9 mouse cellular contexts compared by ENCODE assay signal in the genomic region with DNA sequence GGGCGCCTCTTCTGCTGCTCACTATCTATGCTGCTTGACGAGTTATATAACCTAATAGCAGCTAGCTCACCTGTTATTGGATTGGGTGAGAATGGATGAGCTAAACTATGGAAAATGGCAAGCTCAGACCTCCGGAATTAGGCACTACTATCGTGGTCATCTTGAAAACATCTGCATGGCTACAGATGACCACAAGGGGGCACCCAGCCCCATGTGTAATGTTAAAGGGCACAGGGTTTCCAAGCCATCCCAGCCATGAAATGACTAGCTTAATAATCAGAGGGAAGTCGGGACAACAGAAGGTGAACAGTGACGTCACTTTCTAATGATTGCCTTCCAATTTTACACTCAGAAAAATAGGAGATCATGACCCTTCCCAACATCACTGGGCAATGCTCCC. TPM values are rescaled to one million over a fixed set of nuclear protein-coding genes. Genes with fewer than 3 reads are reported as not detected.
DNase-seq lines count a peak whose midpoint lies in the region; ATAC-seq and TF ChIP-seq lines count a peak whose summit lies in the region.
"Had no signal": no experiment of that assay in that cellular context is flagged by ENCODE, and none has a peak within 500 bp of the region (broad histone marks: within the 10 kb centered on the region; RNA-seq: fewer than 3 reads in every experiment).

No protein-coding gene starts in this region.

- no peak for ATAC-seq in kidney, embryonic 14.5 days (ENCODE audit: low FRiP score, low TSS enrichment)
- ATAC-seq in neural tube, embryonic 11.5 days (ENCODE audit: insufficient read depth, low FRiP score, low TSS enrichment), result no peak

- peak; percentile 88 for TF ChIP-seq CTCF in kidney, adult 2 months (conservative IDR thresholded peaks at IDR 0.05; ENCODE audit: insufficient read depth, insufficient read length, low read depth, low read length)

- H3K9ac ChIP-seq in kidney, embryonic 14.5 days (ENCODE audit: low read depth, low read length), result no peak overlapping the region
- no peak overlapping the region for H3K9ac ChIP-seq in neural tube, embryonic 11.5 days (ENCODE audit: low read length)
- H3K9ac ChIP-seq: limb, embryonic 15.5 days had no signal

- no peak overlapping the region for H3K4me2 ChIP-seq in kidney, embryonic 14.5 days (replicated peaks; ENCODE audit: low read depth, low read length)
- H3K4me2 ChIP-seq in neural tube, embryonic 11.5 days (ENCODE audit: low read depth), result no peak overlapping the region
- H3K4me2 ChIP-seq: limb, embryonic 15.5 days had no signal

- no peaks in the 10 kb centered on the region for H3K36me3 ChIP-seq in kidney, adult 2 months (ENCODE audit: control insufficient read depth, insufficient read depth, low read length)
- no peaks in the 10 kb centered on the region for H3K36me3 ChIP-seq in kidney, embryonic 14.5 days (ENCODE audit: control insufficient read depth, insufficient read depth, low read length)
- H3K36me3 ChIP-seq in neural tube, embryonic 11.5 days (ENCODE audit: control insufficient read depth, insufficient read depth, low read length), result no peaks in the 10 kb centered on the region
- H3K36me3 ChIP-seq: limb, embryonic 15.5 days had no signal

- no peaks in the 10 kb centered on the region for H3K4me1 ChIP-seq in kidney, adult 2 months (ENCODE audit: control insufficient read depth, insufficient read depth, low read length)
- H3K4me1 ChIP-seq in kidney, embryonic 14.5 days (ENCODE audit: control insufficient read depth, insufficient read depth, low read length), result no peaks in the 10 kb centered on the region
- H3K4me1 ChIP-seq in neural tube, embryonic 11.5 days (ENCODE audit: control insufficient read depth, insufficient read depth, low read length), result no peaks in the 10 kb centered on the region
- H3K4me1 ChIP-seq: limb, embryonic 15.5 days had no signal

- no peaks in the 10 kb centered on the region for H3K27me3 ChIP-seq in kidney, adult 2 months (replicated peaks; ENCODE audit: control insufficient read depth, insufficient read depth, low read length)
- no peaks in the 10 kb centered on the region for H3K27me3 ChIP-seq in kidney, embryonic 14.5 days (ENCODE audit: control insufficient read depth, insufficient read depth, low read length)
- H3K27me3 ChIP-seq in neural tube, embryonic 11.5 days (ENCODE audit: control insufficient read depth, insufficient read depth, low read length), result no peaks in the 10 kb centered on the region
- H3K27me3 ChIP-seq: limb, embryonic 15.5 days had no signal

- H3K27ac ChIP-seq in kidney, adult 2 months (ENCODE audit: insufficient read depth, low read depth, low read length), result no peak overlapping the region
- H3K27ac ChIP-seq in kidney, embryonic 14.5 days (ENCODE audit: low read depth, low read length), result no peak overlapping the region
- H3K27ac ChIP-seq in neural tube, embryonic 11.5 days (ENCODE audit: low read depth, low read length), result no peak overlapping the region
- H3K27ac ChIP-seq: limb, embryonic 15.5 days had no signal

- H3K9me3 ChIP-seq in kidney, embryonic 14.5 days (ENCODE audit: control insufficient read depth, low read length), result 0 out of 2 replicates have a peak, but pooled peaks cover 3% of the 10 kb centered on the region
- H3K9me3 ChIP-seq in neural tube, embryonic 11.5 days (ENCODE audit: control insufficient read depth, low read length), result no peaks in the 10 kb centered on the region
- H3K9me3 ChIP-seq: limb, embryonic 15.5 days had no signal

- no peak overlapping the region for H3K4me3 ChIP-seq in kidney, adult 2 months (ENCODE audit: insufficient read depth, low read depth, low read length)
- no peak overlapping the region for H3K4me3 ChIP-seq in kidney, embryonic 14.5 days (ENCODE audit: low read length)
- no peak overlapping the region for H3K4me3 ChIP-seq in neural tube, embryonic 11.5 days (ENCODE audit: low read depth, low read length)
- H3K4me3 ChIP-seq: limb, embryonic 15.5 days had no signal

- 36% methylated on average over 6 of the region's 6 CpGs for WGBS in kidney, adult 2 months
- 53% methylated on average over 6 of the region's 6 CpGs for WGBS in kidney, embryonic 14.5 days
- WGBS in neural tube, embryonic 11.5 days, result 66% methylated on average over 6 of the region's 6 CpGs

- TF ChIP-seq POLR2A in kidney, adult 2 months (IDR thresholded peaks at IDR 0.05; ENCODE audit: low read depth, low read length), result no peak

- DNase-seq in kidney, adult 2 months, result peak; percentile 74
- peak; percentile 62 for DNase-seq in MN1 (ENCODE audit: low spot score)
- DNase-seq in cerebellum, adult 8-10 months, result peak; percentile 47
- peak; percentile 19 for DNase-seq in gastrocnemius, postnatal 25 days
- peak; percentile 49 to 62 for DNase-seq in layer of hippocampus, postnatal 10 days (ENCODE audit: low spot score in 2 of 2)
- DNase-seq in neural tube, embryonic 11.5 days (ENCODE audit: low spot score), result peak; percentile 68
- peak; percentile 43 for DNase-seq in urinary bladder, postnatal 25 days (ENCODE audit: low spot score)

RNA-seq across cellular contexts. Expression of a gene that starts 57.7 kb away (rescaled TPM):
- 27.6 and 29.1 TPM in 2 replicates for polyA plus RNA-seq in kidney, adult 2 months (2012; rRNA removed)
- 25.5 and 25.6 TPM in 2 replicates for polyA plus RNA-seq in kidney, embryonic 14.5 days (2014; fragmentation: Nextera tagmentation; extraction: Ambion mirVana)
- 10 to 100 TPM in 1 of 2 experiments, 1 to 10 TPM in 1; 8.9 to 21.8 TPM for total RNA-seq in gastrocnemius, postnatal 25 days (2021)
- total RNA-seq in layer of hippocampus, postnatal 10 days (2021), result 100 to 1,000 TPM; 311 to 324 TPM
- polyA plus RNA-seq in neural tube, embryonic 11.5 days (2014; fragmentation: Nextera tagmentation; extraction: Ambion mirVana), result 48.2 and 51.6 TPM in 2 replicates

Comparison
In these comparisons a context has a peak if more than half of its experiments do, and no peak if none do; other contexts are left out.
1. DNase-seq: peak in every context shown above with its lines; median percentile 74 in kidney, adult 2 months; 68 in neural tube, embryonic 11.5 days; 62 in MN1; 56 in layer of hippocampus, postnatal 10 days; 47 in cerebellum, adult 8-10 months; 43 in urinary bladder, postnatal 25 days; 19 in gastrocnemius, postnatal 25 days.